Mouse (Mus musculus) lung, adult 2 months (tissue): ENCODE results near the gene Mab21l3.

Experiments used
- CTCF ChIP-seq: fragments of 200-500 bp; IDR thresholded peaks from 2 replicates; pipeline ENCODE4 v1.5.1; 2011; ENCODE audit warnings: mild to moderate bottlenecking, low read length, control low read depth; ENCODE audit not compliant: insufficient read depth
- POLR2A ChIP-seq: fragments of 200-500 bp; IDR thresholded peaks from 2 replicates; pipeline ENCODE4 v1.6.1; 2011; ENCODE audit warnings: low read depth, mild to moderate bottlenecking, control low read depth, low read length, borderline replicate concordance; ENCODE audit errors: extremely low read depth

- TF ChIP-seq CTCF (no peak), POLR2A (no peak)
Observed at GRCm38 (mm10) chr3:101828595-101828994, 20.2 kb downstream of the Mab21l3 start.
